Mouse (Mus musculus): ENCODE results near the gene Klf3. TPM values are rescaled to one million over a fixed set of nuclear protein-coding genes. Genes with fewer than 3 reads are reported as not detected.

Gene Klf3
- total and polyA plus RNA-seq, 2 experiments, result 17.8 to 35.7 TPM

GRCm38 (mm10) chr5:64802143-64802542, 1.0 kb upstream of the Klf3 start:
- H3K79me2 ChIP-seq (ENCODE audit: control insufficient read depth, insufficient read depth, low read length), result peaks cover 13% of the 10 kb centered on the region; the same call in 1 of the 2 replicates
- 56% methylated on average over 8 of the region's 8 CpGs for WGBS
- DNase-seq (ENCODE audit: extremely low read depth, low read depth, low spot score), result no peak
- H3K4me3 ChIP-seq (ENCODE audit: insufficient read depth, low read depth, low read length), result peak overlapping the region; percentile 60; the same call in 1 of the 2 replicates
- TF ChIP-seq CTCF (IDR thresholded peaks at IDR 0.05; ENCODE audit: low read depth, low read length), result no peak
- TF ChIP-seq POLR2A (IDR thresholded peaks at IDR 0.05; ENCODE audit: extremely low read depth, insufficient read depth, low read length), result no peak
- peaks cover 4% of the 10 kb centered on the region for H3K4me1 ChIP-seq (ENCODE audit: control insufficient read depth, insufficient read depth, low read length)
- peak overlapping the region; percentile 89 for H3K27ac ChIP-seq (replicated peaks; ENCODE audit: insufficient read depth, low read depth, low read length)
- H3K36me3 ChIP-seq (ENCODE audit: control insufficient read depth, insufficient read depth, low read length), result no peaks in the 10 kb centered on the region
- H3K9ac ChIP-seq (ENCODE audit: low read depth, low read length), result peak overlapping the region; percentile 77; the same call in 1 of the 2 replicates
- H3K27me3 ChIP-seq (ENCODE audit: control insufficient read depth, insufficient read depth, low read length), result no peaks in the 10 kb centered on the region

DNA sequence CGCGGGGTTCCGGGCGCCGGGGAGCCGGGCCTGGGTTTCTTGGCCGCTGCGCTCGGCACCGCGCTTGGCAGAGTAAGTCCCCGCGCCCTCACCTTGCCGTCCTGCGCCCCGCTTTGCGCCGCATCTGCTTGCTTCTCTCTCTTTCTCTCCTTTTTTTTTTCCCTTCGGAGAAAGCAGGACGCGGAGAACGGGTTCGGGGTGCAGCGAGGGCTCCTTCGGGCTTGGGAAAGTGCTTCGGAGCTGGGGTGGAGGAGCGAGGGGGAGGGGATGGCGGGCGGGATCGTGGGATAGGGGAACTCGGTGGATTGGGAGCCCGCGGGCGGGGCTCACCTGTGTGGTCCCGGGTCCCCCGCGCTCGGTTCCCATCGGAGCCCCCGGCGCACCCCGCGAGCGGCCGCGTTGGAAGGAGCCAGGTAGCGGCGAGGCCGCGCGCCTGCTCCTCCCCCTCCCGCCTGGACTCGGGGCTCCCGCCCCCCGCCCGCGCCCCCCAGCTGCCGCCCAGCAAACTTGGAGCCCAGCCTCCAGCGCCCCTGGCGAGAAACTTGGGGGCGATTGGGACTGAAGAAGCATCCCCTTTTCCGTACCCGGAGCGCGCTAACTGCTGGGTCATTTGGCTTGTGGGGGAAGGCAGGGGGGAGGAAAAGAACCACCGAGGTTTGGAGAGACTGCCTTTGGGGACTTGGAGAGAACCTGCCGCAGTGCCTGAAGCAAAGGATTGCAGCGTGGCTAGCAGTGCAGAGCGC, 703 bp downstream of the Klf3 start:
- no peak for TF ChIP-seq CTCF (IDR thresholded peaks at IDR 0.05; ENCODE audit: low read depth, low read length)
- TF ChIP-seq POLR2A (IDR thresholded peaks at IDR 0.05; ENCODE audit: extremely low read depth, insufficient read depth, low read length), result no peak
- under 1% methylated on average over 65 of the region's 69 CpGs for WGBS
- Histone ChIP-seq H3K9ac (ENCODE audit: low read depth, low read length) (peak overlapping the region; percentile 98), H3K79me2 (ENCODE audit: control insufficient read depth, insufficient read depth, low read length) (peaks cover 13% of the 10 kb centered on the region; the same call in 1 of the 2 replicates), H3K27ac (replicated peaks; ENCODE audit: insufficient read depth, low read depth, low read length) (peak overlapping the region; percentile 97), H3K36me3 (ENCODE audit: control insufficient read depth, insufficient read depth, low read length) (no peaks in the 10 kb centered on the region), H3K4me3 (ENCODE audit: insufficient read depth, low read depth, low read length) (peak overlapping the region; percentile 93), H3K27me3 (ENCODE audit: control insufficient read depth, insufficient read depth, low read length) (no peaks in the 10 kb centered on the region), H3K4me1 (ENCODE audit: control insufficient read depth, insufficient read depth, low read length) (peaks cover 13% of the 10 kb centered on the region)
- DNase-seq (ENCODE audit: extremely low read depth, low read depth, low spot score), result no peak

DNA sequence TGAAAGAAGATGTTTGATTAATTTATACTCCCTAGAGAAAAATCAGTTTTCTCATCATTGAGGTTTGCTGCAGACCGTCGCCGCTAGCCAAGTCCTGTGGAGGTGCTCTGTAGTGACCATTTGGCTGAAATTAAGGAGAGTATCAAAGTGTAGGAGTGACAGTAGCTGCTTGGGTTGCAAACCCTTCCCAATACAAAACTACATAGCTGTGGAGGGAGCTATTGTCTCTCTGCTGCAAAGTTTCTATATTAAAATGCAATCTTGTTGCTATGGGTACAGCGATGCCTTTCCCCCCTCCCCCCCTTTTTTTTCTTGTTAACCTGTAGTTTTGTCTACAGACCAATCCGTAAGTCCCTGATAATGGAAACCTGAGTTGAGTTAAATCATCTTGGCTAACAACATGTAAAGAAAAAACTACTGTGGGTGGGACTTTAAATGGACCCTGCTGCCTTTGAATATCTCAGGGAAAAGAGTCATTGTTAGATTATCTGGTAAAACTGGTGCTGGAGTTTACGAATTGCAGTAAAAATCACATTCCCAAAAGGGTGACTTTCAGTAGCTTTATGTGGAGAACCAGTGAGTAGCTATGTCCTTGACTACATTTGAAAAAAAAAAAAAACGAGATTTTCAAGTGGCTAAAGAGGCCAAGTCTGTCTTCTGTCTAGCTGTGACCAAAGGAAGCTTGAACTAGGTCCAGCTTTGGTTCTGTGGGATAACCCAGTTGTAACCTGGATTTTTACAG, 2.1 kb downstream of the Klf3 start:
- H3K4me1 ChIP-seq (ENCODE audit: control insufficient read depth, insufficient read depth, low read length), result peaks cover 23% of the 10 kb centered on the region
- no peak for TF ChIP-seq CTCF (IDR thresholded peaks at IDR 0.05; ENCODE audit: low read depth, low read length)

DNA sequence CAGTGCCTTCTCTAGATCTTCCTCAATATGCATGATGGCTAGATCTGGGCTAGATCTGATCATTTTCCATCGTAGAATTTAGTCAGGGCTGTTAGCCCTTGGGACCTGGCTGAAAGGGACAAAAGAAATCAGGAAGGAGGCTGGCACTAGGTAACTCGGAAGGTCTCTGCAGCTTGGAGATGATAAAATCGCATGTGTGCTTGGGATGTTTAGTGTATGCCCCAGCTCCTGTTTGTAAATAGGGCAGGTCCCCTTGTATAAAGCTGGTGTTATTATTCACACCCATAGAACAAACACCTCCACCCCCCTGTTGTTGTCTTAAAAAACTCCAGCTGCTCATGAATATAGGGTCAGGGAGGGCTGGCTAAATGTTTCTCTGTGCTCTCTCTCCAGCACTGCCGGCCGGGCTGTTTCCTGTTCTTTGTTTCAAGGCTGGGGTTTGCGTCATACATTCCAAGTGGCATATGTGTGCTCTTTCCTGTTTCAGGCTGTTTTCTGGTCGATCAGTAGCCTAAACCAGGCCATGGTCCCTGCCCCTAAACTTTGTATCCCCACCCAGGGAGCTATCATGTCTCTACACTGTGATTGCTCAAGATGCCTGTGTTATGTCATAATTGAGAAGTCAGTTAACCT, 2.8 kb downstream of the Klf3 start:
- Histone ChIP-seq H3K27me3 (ENCODE audit: control insufficient read depth, insufficient read depth, low read length) (no peaks in the 10 kb centered on the region), H3K36me3 (ENCODE audit: control insufficient read depth, insufficient read depth, low read length) (no peaks in the 10 kb centered on the region), H3K27ac (replicated peaks; ENCODE audit: insufficient read depth, low read depth, low read length) (peak overlapping the region; percentile 98), H3K79me2 (ENCODE audit: control insufficient read depth, insufficient read depth, low read length) (peaks cover 25% of the 10 kb centered on the region; the same call in 1 of the 2 replicates), H3K9ac (ENCODE audit: low read depth, low read length) (peak overlapping the region; percentile 77), H3K4me1 (ENCODE audit: control insufficient read depth, insufficient read depth, low read length) (peaks cover 30% of the 10 kb centered on the region), H3K4me3 (ENCODE audit: insufficient read depth, low read depth, low read length) (peak overlapping the region; percentile 93)
- WGBS, result under 1% methylated on average over 7 of the region's 7 CpGs
- DNase-seq (ENCODE audit: extremely low read depth, low read depth, low spot score), result peak; percentile 100
- TF ChIP-seq CTCF (IDR thresholded peaks at IDR 0.05; ENCODE audit: low read depth, low read length) (no peak), POLR2A (IDR thresholded peaks at IDR 0.05; ENCODE audit: extremely low read depth, insufficient read depth, low read length) (no peak)

More for the DNA sequence above, 2.1 kb downstream of the Klf3 start:
- peaks cover 19% of the 10 kb centered on the region; the same call in 1 of the 2 replicates for H3K79me2 ChIP-seq (ENCODE audit: control insufficient read depth, insufficient read depth, low read length)
- under 1% methylated on average over 7 of the region's 7 CpGs for WGBS
- peak overlapping the region; percentile 77 for H3K9ac ChIP-seq (ENCODE audit: low read depth, low read length)
- no peaks in the 10 kb centered on the region for H3K27me3 ChIP-seq (ENCODE audit: control insufficient read depth, insufficient read depth, low read length)
- peak overlapping the region; percentile 98 for H3K27ac ChIP-seq (replicated peaks; ENCODE audit: insufficient read depth, low read depth, low read length)
- H3K36me3 ChIP-seq (ENCODE audit: control insufficient read depth, insufficient read depth, low read length), result no peaks in the 10 kb centered on the region
- DNase-seq (ENCODE audit: extremely low read depth, low read depth, low spot score), result peak; percentile 63
- peak overlapping the region; percentile 93 for H3K4me3 ChIP-seq (ENCODE audit: insufficient read depth, low read depth, low read length)

DNA sequence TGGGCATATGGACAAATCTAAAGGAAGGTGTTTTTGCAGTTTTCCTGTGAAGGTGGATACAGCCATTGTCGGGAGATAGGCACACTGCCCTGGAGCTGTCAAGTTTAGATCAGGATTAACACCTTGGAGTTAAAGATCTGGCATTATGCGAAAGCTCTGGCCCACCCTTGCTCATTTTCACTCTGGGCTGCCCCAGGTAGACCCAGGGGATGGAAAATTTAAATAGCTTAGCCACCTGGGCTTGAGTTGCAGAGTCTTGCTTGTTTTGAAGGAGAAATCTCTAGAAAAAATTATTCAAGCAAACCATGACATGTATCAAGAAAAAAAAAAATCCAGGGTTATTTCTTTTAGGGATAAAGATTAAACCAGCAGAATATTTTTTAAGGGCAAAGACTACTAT, 3.4 kb downstream of the Klf3 start:
- no peak for TF ChIP-seq CTCF (IDR thresholded peaks at IDR 0.05; ENCODE audit: low read depth, low read length)
- TF ChIP-seq POLR2A (IDR thresholded peaks at IDR 0.05; ENCODE audit: extremely low read depth, insufficient read depth, low read length), result no peak
- H3K36me3 ChIP-seq (ENCODE audit: control insufficient read depth, insufficient read depth, low read length), result no peaks in the 10 kb centered on the region
- peaks cover 25% of the 10 kb centered on the region; the same call in 1 of the 2 replicates for H3K79me2 ChIP-seq (ENCODE audit: control insufficient read depth, insufficient read depth, low read length)
- DNase-seq (ENCODE audit: extremely low read depth, low read depth, low spot score), result no peak
- 20% methylated on average over 2 of the region's 2 CpGs for WGBS
- H3K27me3 ChIP-seq (ENCODE audit: control insufficient read depth, insufficient read depth, low read length), result no peaks in the 10 kb centered on the region
- H3K4me3 ChIP-seq (ENCODE audit: insufficient read depth, low read depth, low read length), result no peak overlapping the region; the same call in none of the 2 replicates
- peak overlapping the region; percentile 49 for H3K9ac ChIP-seq (ENCODE audit: low read depth, low read length)
- H3K4me1 ChIP-seq (ENCODE audit: control insufficient read depth, insufficient read depth, low read length), result peaks cover 33% of the 10 kb centered on the region
- H3K27ac ChIP-seq (replicated peaks; ENCODE audit: insufficient read depth, low read depth, low read length), result peak overlapping the region; percentile 98
